Mouse (Mus musculus): ENCODE measurements around the gene Eef2.

GRCm38 (mm10) chr10:81189821-81190220 lies 13.4 kb downstream of the Eef2 start:
- TF ChIP-seq CTCF (IDR thresholded peaks at IDR 0.05; ENCODE audit: control insufficient read depth, insufficient read depth, low read length), result no peak
- TF ChIP-seq POLR2A (IDR thresholded peaks at IDR 0.05; ENCODE audit: borderline replicate concordance, control insufficient read depth, low read depth, low read length), result no peak

Data from bone marrow, adult 2 months (tissue).